Mouse (Mus musculus): ENCODE measurements around the gene Gm49601.

Gene Gm49601

DNA sequence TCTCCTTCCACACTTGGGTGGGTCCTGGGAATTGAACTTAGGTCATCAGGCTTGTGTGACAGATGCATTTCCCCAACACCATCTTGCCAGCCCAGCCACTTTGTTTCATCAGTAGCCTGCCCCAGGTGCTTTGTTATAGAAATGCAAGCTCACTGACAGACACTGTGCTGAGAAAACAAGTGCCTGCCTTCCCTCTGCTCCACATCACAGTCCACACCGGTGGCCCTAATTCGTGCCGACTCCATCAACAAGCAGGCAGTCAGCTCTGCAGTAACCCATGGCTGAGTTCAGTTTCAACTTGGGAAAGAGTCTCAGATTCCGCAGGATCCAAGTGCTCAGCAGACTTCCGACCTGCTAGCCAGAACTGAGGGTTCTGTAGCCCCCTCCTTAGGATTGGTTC, 10.2 kb upstream of the Gm49601 start:
- TF ChIP-seq CTCF (conservative IDR thresholded peaks at IDR 0.05; ENCODE audit: low read length) (no peak), POU5F1 (IDR thresholded peaks at IDR 0.05; ENCODE audit: borderline replicate concordance, low read length) (no peak), NANOG (IDR thresholded peaks at IDR 0.05; ENCODE audit: borderline replicate concordance, low read length) (no peak)
- peaks cover 57% of the 10 kb centered on the region for H3K27me3 ChIP-seq (ENCODE audit: insufficient read depth, low read length)

DNA sequence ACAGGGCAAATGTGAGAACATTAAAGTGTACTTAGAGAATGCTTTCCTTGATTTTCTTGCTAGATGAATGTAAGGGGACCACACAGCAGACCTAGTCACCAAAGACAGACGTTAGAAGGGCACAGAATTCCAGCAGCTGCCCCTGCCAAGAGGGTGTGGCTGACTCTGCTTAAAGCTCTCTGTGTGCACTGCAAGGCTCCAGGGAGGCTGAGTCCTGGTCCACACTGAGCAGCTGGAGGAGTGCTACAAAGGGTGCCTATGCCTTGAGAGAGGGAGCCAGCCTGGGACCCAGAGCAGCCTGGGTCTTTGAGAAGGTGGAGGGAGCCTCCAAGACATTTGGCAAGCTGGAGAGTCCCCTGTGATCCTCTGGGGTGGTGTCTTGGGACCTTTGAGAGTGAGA, 7.1 kb upstream of the Gm49601 start:
- H3K9me3 ChIP-seq (ENCODE audit: low read length): peaks cover 13% of the 10 kb centered on the region
- H3K27me3 ChIP-seq (ENCODE audit: insufficient read depth, low read length): peaks cover 75% of the 10 kb centered on the region
- no peak overlapping the region for H3K4me3 ChIP-seq (replicated peaks; ENCODE audit: low read length)
- no peaks in the 10 kb centered on the region for H3K36me3 ChIP-seq (ENCODE audit: insufficient read depth, low read length)
- peaks cover 30% of the 10 kb centered on the region for H3K4me1 ChIP-seq (replicated peaks; ENCODE audit: low read depth, low read length)
- TF ChIP-seq POU5F1 (IDR thresholded peaks at IDR 0.05; ENCODE audit: borderline replicate concordance, low read length) (no peak), NANOG (IDR thresholded peaks at IDR 0.05; ENCODE audit: borderline replicate concordance, low read length) (no peak), CTCF (conservative IDR thresholded peaks at IDR 0.05; ENCODE audit: low read length) (no peak)

More for the DNA sequence above, 10.2 kb upstream of the Gm49601 start:
- Histone ChIP-seq H3K9me3 (ENCODE audit: low read length) (peaks cover 13% of the 10 kb centered on the region), H3K4me3 (replicated peaks; ENCODE audit: low read length) (no peak overlapping the region), H3K4me1 (replicated peaks; ENCODE audit: low read depth, low read length) (peaks cover 15% of the 10 kb centered on the region), H3K36me3 (ENCODE audit: insufficient read depth, low read length) (no peaks in the 10 kb centered on the region)

GRCm38 (mm10) chr16:18632816-18633215, 6.6 kb upstream of the Gm49601 start:
- no peak overlapping the region for H3K4me3 ChIP-seq (replicated peaks; ENCODE audit: low read length)
- peaks cover 35% of the 10 kb centered on the region for H3K4me1 ChIP-seq (replicated peaks; ENCODE audit: low read depth, low read length)
- peaks cover 77% of the 10 kb centered on the region for H3K27me3 ChIP-seq (ENCODE audit: insufficient read depth, low read length)
- TF ChIP-seq CTCF (conservative IDR thresholded peaks at IDR 0.05; ENCODE audit: low read length): no peak
- TF ChIP-seq NANOG (IDR thresholded peaks at IDR 0.05; ENCODE audit: borderline replicate concordance, low read length): no peak
- TF ChIP-seq POU5F1 (IDR thresholded peaks at IDR 0.05; ENCODE audit: borderline replicate concordance, low read length): no peak
- H3K9me3 ChIP-seq (ENCODE audit: low read length): peaks cover 13% of the 10 kb centered on the region
- H3K36me3 ChIP-seq (ENCODE audit: insufficient read depth, low read length): no peaks in the 10 kb centered on the region

GRCm38 (mm10) chr16:18632059-18632458, 5.8 kb upstream of the Gm49601 start:
- TF ChIP-seq CTCF (conservative IDR thresholded peaks at IDR 0.05; ENCODE audit: low read length) (no peak), POU5F1 (IDR thresholded peaks at IDR 0.05; ENCODE audit: borderline replicate concordance, low read length) (no peak), NANOG (IDR thresholded peaks at IDR 0.05; ENCODE audit: borderline replicate concordance, low read length) (no peak)
- Histone ChIP-seq H3K36me3 (ENCODE audit: insufficient read depth, low read length) (no peaks in the 10 kb centered on the region), H3K9me3 (ENCODE audit: low read length) (peaks cover 13% of the 10 kb centered on the region), H3K4me1 (replicated peaks; ENCODE audit: low read depth, low read length) (peaks cover 35% of the 10 kb centered on the region), H3K4me3 (replicated peaks; ENCODE audit: low read length) (no peak overlapping the region), H3K27me3 (ENCODE audit: insufficient read depth, low read length) (peaks cover 81% of the 10 kb centered on the region)

GRCm38 (mm10) chr16:18631141-18631540, 4.9 kb upstream of the Gm49601 start:
- H3K27me3 ChIP-seq (ENCODE audit: insufficient read depth, low read length): peaks cover 86% of the 10 kb centered on the region
- H3K9me3 ChIP-seq (ENCODE audit: low read length): peaks cover 13% of the 10 kb centered on the region
- TF ChIP-seq NANOG (IDR thresholded peaks at IDR 0.05; ENCODE audit: borderline replicate concordance, low read length) (no peak), CTCF (conservative IDR thresholded peaks at IDR 0.05; ENCODE audit: low read length) (no peak), POU5F1 (IDR thresholded peaks at IDR 0.05; ENCODE audit: borderline replicate concordance, low read length) (no peak)
- H3K4me3 ChIP-seq (replicated peaks; ENCODE audit: low read length): no peak overlapping the region
- no peaks in the 10 kb centered on the region for H3K36me3 ChIP-seq (ENCODE audit: insufficient read depth, low read length)
- H3K4me1 ChIP-seq (replicated peaks; ENCODE audit: low read depth, low read length): peaks cover 33% of the 10 kb centered on the region

GRCm38 (mm10) chr16:18630291-18630690, 4.1 kb upstream of the Gm49601 start:
- Histone ChIP-seq H3K4me3 (replicated peaks; ENCODE audit: low read length) (peak overlapping the region; percentile 77), H3K9me3 (ENCODE audit: low read length) (peaks cover 13% of the 10 kb centered on the region), H3K4me1 (replicated peaks; ENCODE audit: low read depth, low read length) (peaks cover 40% of the 10 kb centered on the region), H3K36me3 (ENCODE audit: insufficient read depth, low read length) (no peaks in the 10 kb centered on the region), H3K27me3 (ENCODE audit: insufficient read depth, low read length) (peaks cover 90% of the 10 kb centered on the region)
- TF ChIP-seq NANOG (IDR thresholded peaks at IDR 0.05; ENCODE audit: borderline replicate concordance, low read length) (no peak), POU5F1 (IDR thresholded peaks at IDR 0.05; ENCODE audit: borderline replicate concordance, low read length) (no peak), CTCF (conservative IDR thresholded peaks at IDR 0.05; ENCODE audit: low read length) (no peak)

DNA sequence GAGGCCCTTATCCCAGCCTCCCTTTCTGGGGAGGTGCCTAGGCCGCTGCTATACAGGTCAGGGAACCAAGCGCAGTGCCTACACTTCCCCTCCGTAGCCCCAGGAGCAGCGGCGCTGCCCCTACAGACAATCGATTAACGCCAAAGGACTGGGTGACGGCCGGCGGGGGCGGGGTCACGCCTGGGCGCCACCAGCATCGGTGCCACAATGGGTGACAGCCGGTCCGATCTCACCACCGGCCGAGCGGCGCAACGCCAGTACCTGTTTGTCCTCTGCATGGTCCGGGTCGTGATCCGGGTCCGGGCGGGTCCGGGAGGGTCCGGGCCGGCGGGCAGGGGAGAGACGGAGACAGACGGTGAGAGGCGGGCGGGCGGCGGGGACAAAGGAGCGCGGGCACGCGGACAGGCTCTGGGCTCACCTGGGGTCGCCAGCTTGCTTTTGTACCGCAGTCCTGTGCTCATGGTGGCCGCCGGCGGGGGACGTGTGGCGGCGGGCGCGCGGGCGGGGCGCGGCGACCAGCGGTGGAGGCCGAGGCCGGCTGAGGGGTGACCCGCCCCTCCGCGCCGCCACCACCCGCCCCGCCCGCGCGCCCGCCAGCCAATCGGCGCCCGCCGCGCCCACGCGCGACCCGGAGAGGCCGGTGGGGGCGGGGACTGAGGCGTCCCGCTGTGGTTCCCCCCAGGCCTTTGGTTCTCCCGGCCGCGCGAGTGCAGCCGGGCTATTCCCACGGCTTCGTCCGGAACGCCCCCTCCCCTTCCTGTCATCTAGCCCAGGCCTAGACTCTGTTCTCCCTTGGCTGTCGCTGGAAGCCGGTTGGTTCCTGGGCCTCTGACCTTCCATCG, 3.4 kb upstream of the Gm49601 start, which contains the start of gene Sept5:
TSS of gene Sept5 (minus strand) at position 565 of the 842 bp plus-strand sequence.
- TF ChIP-seq NANOG (IDR thresholded peaks at IDR 0.05; ENCODE audit: borderline replicate concordance, low read length) (no peak), CTCF (conservative IDR thresholded peaks at IDR 0.05; ENCODE audit: low read length) (no peak), POU5F1 (IDR thresholded peaks at IDR 0.05; ENCODE audit: borderline replicate concordance, low read length) (no peak)
- H3K36me3 ChIP-seq (ENCODE audit: insufficient read depth, low read length): no peaks in the 10 kb centered on the region
- peak within 1 kb of the TSS; percentile 77 for H3K4me3 ChIP-seq (replicated peaks; ENCODE audit: low read length)
- peaks cover 90% of the 10 kb centered on the region for H3K27me3 ChIP-seq (ENCODE audit: insufficient read depth, low read length)
- peaks cover 8% of the 10 kb centered on the region for H3K9me3 ChIP-seq (ENCODE audit: low read length)
- H3K4me1 ChIP-seq (replicated peaks; ENCODE audit: low read depth, low read length): peaks cover 43% of the 10 kb centered on the region

- Histone ChIP-seq H3K9me3 (ENCODE audit: low read length) (peaks cover 1% of the 10 kb centered on the region; the same call in 1 of the 2 replicates), H3K4me1 (replicated peaks; ENCODE audit: low read depth, low read length) (peaks cover 44% of the 10 kb centered on the region), H3K4me3 (replicated peaks; ENCODE audit: low read length) (peak overlapping the region; percentile 77), H3K36me3 (ENCODE audit: insufficient read depth, low read length) (no peaks in the 10 kb centered on the region), H3K27me3 (ENCODE audit: insufficient read depth, low read length) (peaks cover 95% of the 10 kb centered on the region)
- no peak for TF ChIP-seq POU5F1 (IDR thresholded peaks at IDR 0.05; ENCODE audit: borderline replicate concordance, low read length)
- no peak for TF ChIP-seq CTCF (conservative IDR thresholded peaks at IDR 0.05; ENCODE audit: low read length)
- no peak for TF ChIP-seq NANOG (IDR thresholded peaks at IDR 0.05; ENCODE audit: borderline replicate concordance, low read length)
Measured at GRCm38 (mm10) chr16:18628948-18629340, 2.7 kb upstream of the Gm49601 start.

Measured in E14TG2a.4 (cell line).